Mouse (Mus musculus): ENCODE results near the gene Mief1. TPM values are rescaled to one million over a fixed set of nuclear protein-coding genes. Genes with fewer than 3 reads are reported as not detected.

Gene Mief1
- 25.9 and 28.0 TPM in 2 replicates for total RNA-seq (2017)

DNA sequence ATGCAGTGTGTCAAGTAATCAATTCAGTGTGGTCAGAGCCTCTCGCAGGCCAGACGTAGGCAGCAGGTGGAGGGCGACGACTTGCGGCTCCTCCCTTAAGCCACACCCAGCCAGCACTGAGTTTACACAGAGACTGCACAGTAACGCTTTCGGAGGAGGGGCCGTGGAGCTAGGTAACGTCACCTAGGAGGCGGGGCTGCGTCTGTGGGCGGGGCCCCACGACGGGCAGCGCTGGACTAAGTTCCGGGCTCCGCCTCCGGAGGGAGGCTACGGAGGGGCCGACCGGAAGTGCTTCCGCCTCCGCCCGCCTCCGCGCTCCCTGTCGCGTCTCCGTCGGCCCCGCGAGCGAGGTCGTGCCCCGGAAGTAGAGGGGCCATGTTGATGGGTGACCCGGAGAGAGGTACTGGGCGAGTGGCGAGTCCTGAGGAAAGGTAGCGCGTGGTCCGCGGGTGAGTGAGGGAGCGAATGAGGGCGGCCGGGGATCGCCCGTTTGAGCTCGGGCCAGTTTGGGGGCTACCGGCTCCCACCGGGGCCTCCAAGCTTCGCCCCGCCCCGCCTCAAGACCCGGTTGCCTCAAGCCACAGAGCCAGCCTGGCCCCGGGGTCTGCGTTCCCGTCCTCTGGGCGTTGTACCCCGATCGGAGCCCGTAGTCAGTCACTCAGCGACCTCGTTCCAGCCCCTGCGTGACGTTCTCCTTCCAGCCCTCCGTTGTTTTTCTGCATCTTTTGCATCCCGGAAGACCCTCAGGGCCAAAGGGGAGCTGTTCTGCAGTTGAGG is at the start of gene Mief1:
TSS of gene Mief1 (plus strand) at position 286 of the 777 bp plus-strand sequence.
- peak; percentile 99 for ATAC-seq (replicated peaks in 1 of 2; ENCODE audit: insufficient read depth in 1 of 2, low FRiP score in 2 of 2, low TSS enrichment in 1 of 2, low read depth in 1 of 2, poor library complexity in 2 of 2, severe bottlenecking in 2 of 2)

DNA sequence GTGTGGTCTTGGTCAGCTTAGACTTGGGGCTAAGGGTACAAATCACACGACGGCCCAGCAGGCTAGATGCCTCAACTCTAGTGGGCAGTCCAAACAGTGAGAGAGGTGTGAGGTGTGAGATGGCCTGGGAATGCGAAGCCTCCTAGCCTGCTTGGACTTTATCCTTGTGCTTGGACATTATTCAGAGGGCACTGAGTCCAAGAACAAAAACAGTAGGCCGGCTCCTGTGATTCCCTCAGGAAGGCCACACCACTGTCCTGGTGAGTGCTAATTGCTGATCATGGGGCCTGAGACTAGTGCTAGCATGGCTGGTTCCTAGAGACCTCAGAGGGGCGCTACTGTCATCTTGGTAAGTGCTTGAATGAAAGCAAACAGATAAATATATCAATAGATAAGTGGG is 44.9 kb upstream of the Mief1 start:
- ATAC-seq (replicated peaks in 1 of 2; ENCODE audit: insufficient read depth in 1 of 2, low FRiP score in 2 of 2, low TSS enrichment in 1 of 2, low read depth in 1 of 2, poor library complexity in 2 of 2, severe bottlenecking in 2 of 2), result no peak

DNA sequence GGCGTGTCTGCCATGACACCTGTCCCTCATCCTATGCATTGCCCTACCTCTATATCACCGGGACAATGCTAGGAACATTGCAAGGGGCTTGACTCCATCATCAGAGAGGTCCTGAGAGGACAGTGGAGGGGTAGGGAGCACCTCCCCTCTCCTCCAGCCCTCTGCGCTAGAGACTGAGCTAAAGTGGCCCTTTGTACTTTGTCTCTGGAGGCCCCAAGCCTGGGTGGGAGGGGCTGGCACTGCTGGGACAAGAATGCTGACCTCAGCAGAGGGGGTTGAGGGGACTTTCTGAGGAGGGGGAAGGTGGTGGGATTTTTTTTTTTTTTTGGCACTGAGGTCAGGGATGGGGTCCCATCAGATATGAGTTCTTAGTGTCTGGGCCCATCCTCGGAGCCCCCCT is 43.7 kb upstream of the Mief1 start:
- ATAC-seq (replicated peaks in 1 of 2; ENCODE audit: insufficient read depth in 1 of 2, low FRiP score in 2 of 2, low TSS enrichment in 1 of 2, low read depth in 1 of 2, poor library complexity in 2 of 2, severe bottlenecking in 2 of 2), result no peak

DNA sequence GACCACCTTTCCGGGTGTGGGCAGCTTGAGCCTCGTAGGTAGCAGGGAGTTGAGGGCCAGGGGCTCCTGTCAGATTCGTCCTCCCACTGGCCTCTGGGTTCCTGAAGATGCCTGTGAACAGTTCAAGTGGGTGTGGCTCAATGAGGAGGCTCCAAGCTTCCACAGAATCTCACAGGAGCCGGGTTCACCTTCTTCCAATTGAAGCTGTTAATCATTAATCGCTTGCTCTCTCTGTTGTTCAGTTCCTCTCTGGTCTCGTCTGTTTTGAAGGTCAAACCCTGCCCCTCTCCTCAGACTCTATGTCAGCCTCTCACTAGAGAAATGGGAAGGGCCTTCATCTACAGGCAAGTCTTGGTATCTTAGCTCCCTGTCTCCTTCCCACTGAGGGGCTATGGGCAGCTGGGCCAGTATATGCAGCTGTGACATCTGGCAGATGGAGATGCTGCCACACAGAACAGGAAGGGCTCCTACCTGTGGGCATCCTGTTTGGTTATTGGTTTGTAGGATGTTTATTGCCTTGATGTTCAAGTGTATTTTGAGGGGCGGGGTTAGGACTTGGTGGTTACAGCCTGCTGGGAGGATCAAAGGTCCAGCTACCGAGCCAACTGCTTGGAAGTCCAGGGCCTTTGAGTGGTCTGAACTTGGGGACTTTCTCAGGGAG is 42.1 kb upstream of the Mief1 start:
- ATAC-seq (replicated peaks in 1 of 2; ENCODE audit: insufficient read depth in 1 of 2, low FRiP score in 2 of 2, low TSS enrichment in 1 of 2, low read depth in 1 of 2, poor library complexity in 2 of 2, severe bottlenecking in 2 of 2), result no peak

DNA sequence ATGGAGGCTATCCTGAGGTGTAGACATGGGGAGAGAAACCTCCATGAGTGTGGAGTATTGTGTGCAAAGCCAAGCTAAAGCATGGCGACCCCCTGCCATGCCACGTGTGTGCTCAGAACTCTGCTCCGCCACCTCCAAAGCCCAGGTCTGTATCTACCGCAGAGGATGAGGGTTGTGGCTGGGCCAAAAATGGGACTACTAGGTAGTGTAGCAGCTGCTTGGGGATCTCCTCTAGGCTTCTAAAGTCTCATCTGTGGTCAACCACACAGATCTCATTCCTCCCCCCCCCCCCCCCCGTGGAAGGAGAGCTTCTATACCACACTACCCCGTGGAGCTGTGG is 41.6 kb upstream of the Mief1 start:
- ATAC-seq (replicated peaks in 1 of 2; ENCODE audit: insufficient read depth in 1 of 2, low FRiP score in 2 of 2, low TSS enrichment in 1 of 2, low read depth in 1 of 2, poor library complexity in 2 of 2, severe bottlenecking in 2 of 2), result no peak

DNA sequence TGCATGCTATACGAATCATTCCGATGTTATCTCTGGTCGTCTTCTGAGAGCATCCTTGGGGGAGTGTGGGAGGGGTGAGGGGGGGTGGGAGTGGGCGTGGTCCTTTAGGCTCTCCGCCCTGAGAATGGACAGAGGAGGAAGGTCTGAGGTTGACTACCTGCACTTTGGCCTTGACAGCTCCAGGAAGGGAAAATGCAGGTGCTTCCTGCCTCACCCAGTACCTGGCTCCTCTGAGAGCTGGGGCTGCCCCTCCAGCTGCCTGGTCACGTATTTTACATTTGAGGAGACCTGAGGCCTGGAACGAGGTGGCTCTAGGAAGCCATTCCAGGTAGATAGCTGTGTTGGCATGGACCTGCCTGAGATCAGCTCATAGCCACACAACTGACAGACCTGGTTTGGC is 41.0 kb upstream of the Mief1 start:
- no peak for ATAC-seq (replicated peaks in 1 of 2; ENCODE audit: insufficient read depth in 1 of 2, low FRiP score in 2 of 2, low TSS enrichment in 1 of 2, low read depth in 1 of 2, poor library complexity in 2 of 2, severe bottlenecking in 2 of 2)

DNA sequence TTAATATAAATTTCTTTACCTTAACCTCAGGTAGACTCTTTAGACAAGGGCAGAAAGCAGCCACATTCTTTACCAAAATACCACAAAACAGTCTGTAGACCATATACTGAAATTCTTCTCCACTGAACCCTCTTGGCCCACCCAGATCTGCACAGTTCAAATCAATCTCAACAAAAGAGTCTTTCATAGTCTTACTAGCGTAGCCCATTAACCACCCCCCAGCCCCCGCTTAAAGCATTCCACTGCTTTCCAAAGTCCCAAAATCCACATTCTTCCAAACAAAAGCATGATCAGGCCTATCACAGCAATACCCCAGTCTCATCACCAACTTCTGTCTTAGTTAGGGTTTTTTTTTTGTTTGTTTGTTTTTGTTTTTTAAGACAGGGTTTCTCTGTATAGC is 34.3 kb upstream of the Mief1 start:
- no peak for ATAC-seq (replicated peaks in 1 of 2; ENCODE audit: insufficient read depth in 1 of 2, low FRiP score in 2 of 2, low TSS enrichment in 1 of 2, low read depth in 1 of 2, poor library complexity in 2 of 2, severe bottlenecking in 2 of 2)

DNA sequence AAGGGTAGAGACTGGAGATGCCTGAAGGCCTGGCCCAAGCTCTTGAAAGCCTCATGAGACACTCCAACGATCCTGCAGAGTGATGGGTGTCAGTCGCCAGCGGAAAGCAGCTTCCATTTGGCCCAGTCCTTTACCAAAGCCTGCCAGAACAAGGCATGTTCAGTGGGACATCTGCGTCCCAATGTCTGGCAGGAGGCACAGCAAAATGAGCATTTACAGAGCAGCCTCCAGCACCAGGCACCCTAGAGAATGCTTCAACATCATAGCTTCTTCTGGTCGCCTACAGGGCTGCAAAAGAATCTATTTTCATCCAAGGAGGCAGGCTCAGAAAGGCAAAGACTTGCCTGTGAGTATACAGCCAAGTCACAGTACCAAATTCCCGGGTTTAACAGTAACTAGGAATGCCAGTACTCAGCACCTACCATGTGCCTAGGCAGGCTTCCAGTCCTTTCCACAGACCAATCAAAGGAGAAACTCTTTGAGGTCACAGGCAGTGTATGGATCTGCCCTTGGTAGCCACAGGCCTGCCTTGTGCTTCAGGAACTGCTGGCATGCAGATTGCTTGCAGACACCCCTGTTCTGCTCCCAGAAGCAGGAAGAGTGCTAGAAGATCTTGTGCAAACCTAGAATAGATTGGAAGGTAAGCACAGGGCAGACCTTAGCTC is 31.6 kb upstream of the Mief1 start:
- no peak for ATAC-seq (replicated peaks in 1 of 2; ENCODE audit: insufficient read depth in 1 of 2, low FRiP score in 2 of 2, low TSS enrichment in 1 of 2, low read depth in 1 of 2, poor library complexity in 2 of 2, severe bottlenecking in 2 of 2)

DNA sequence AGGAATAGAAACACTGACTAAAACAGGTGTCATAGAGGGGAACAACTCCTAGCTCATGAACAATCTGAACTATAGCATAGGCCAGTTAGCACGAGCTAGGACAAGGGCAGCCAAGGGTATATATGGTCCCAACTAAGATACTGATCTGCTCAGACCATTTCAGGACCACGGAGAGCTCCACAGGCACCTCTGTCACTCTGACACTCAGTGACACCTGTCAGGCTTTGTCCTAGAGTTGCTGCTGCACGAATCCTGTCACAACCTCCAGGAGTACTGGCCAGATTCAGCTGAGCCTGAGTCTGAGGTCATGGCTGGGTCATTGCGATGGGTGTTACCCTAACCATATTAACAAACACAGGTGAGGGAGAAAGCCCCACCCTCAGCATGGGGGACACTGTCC is 30.4 kb upstream of the Mief1 start:
- no peak for ATAC-seq (replicated peaks in 1 of 2; ENCODE audit: insufficient read depth in 1 of 2, low FRiP score in 2 of 2, low TSS enrichment in 1 of 2, low read depth in 1 of 2, poor library complexity in 2 of 2, severe bottlenecking in 2 of 2)

DNA sequence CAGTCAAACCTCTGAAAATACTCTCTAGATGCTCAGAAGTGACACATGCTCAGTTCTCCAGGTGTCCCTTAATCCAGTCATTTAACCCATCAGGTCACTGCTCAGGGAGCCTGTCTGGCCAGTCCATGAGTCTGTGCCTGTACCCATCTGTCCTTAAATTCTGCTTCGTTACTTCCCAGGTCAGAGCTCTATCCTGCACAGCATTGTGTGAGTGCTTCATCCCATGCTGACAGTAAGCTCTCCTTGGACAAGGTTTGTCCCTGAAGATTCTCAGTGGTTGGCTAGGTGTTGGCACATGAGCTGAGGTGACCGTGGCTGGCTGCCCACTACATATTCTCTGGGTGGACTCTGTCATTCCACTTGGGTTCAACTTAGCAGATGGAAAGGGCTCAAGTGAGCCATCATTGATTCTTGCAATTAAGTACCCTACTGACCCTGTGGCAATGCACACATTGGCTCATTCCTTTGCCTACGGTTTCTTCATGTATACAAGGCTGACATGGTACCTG is 27.7 kb upstream of the Mief1 start:
- no peak for ATAC-seq (replicated peaks in 1 of 2; ENCODE audit: insufficient read depth in 1 of 2, low FRiP score in 2 of 2, low TSS enrichment in 1 of 2, low read depth in 1 of 2, poor library complexity in 2 of 2, severe bottlenecking in 2 of 2)

DNA sequence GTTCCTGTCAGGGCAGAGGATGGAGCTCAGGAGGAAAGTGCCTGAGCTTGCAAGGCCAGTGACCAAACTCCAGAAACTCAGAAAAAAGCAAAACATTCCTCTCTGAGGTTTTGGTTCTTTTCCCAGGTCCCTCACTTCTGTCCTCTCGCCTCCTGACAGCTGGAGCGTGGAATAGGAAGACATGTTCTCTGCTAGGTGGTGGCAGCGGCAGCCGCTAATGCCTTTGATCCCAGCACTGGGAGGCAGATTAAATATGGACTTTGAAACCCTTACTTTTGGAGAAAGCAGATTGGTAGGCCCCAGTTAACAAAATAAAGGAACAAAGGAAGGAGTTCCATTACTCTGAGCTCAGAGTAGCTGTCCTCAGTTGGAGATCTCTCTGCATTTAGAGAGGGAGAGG is 25.4 kb upstream of the Mief1 start:
- ATAC-seq (replicated peaks in 1 of 2; ENCODE audit: insufficient read depth in 1 of 2, low FRiP score in 2 of 2, low TSS enrichment in 1 of 2, low read depth in 1 of 2, poor library complexity in 2 of 2, severe bottlenecking in 2 of 2), result no peak

DNA sequence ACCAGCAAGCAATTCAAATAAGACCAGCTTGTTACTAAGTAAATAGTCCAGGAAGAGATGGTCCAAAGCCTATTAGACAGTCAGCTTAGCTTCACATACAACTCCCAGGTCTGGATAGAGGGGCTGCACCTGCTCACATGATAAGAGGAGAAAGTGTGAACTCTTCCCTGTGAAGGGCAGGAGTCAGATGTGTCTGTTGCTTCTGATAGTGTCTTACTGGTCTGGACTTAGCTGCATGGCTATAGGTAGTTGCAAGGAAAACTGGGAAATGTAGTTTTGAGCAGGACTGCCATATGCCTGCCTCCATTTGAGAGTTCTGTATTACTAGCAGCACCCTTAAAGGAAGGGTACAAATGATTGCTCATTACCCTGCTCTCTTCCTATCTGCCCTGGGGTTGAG is 20.1 kb upstream of the Mief1 start:
- no peak for ATAC-seq (replicated peaks in 1 of 2; ENCODE audit: insufficient read depth in 1 of 2, low FRiP score in 2 of 2, low TSS enrichment in 1 of 2, low read depth in 1 of 2, poor library complexity in 2 of 2, severe bottlenecking in 2 of 2)

DNA sequence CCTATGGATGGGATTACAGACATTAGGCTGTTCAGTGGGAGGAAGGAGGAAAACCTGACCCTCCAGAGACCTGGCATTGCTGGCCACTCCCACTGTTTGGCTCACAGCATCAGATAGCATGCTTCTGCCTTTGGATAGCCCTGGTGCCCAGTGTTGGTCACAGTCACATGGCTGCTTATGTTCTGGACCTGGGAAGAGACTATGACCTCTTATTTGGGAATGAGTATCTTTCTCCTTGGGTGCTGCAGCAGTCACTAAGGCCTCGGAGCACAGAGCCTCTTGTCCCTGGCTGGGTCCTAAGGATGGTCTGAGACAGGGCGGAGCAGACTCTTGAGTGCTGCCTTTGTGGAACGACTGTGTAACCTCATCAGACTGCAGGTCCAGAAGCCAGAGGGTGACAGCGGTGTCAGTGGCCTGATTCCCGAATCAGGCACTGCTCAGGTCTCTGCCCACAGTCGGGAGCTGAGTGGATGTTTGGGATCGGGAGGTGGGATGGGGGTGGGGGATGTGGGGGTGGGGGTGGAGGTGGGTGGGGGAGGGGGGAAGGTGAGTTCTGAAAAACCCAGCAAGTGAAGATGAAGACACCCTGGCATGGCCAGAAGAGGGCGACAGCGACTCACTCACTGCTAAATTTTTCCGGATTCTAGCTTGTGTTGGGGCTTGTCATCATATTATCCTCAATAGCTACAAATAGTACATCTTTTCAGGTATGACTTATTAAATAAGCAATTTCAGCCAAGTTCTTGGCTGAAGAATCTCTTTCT is 17.9 kb upstream of the Mief1 start:
- ATAC-seq (replicated peaks in 1 of 2; ENCODE audit: insufficient read depth in 1 of 2, low FRiP score in 2 of 2, low TSS enrichment in 1 of 2, low read depth in 1 of 2, poor library complexity in 2 of 2, severe bottlenecking in 2 of 2), result no peak

DNA sequence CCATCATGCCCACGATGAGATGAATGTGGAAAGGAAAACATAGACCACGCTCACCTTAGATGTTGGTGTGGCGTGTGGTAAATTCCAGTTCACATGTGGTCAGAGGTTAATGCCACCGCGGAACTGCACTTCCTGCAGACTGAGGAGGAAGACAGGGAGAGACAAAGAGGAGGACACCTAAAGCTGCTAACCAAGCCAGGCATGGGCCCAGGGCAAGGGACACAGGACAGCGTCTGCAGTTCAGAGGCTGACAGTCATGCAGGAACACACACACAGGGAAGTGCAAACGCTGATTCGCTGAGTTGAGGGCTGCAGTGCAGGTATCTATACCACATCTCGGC is 17.4 kb upstream of the Mief1 start:
- no peak for ATAC-seq (replicated peaks in 1 of 2; ENCODE audit: insufficient read depth in 1 of 2, low FRiP score in 2 of 2, low TSS enrichment in 1 of 2, low read depth in 1 of 2, poor library complexity in 2 of 2, severe bottlenecking in 2 of 2)

DNA sequence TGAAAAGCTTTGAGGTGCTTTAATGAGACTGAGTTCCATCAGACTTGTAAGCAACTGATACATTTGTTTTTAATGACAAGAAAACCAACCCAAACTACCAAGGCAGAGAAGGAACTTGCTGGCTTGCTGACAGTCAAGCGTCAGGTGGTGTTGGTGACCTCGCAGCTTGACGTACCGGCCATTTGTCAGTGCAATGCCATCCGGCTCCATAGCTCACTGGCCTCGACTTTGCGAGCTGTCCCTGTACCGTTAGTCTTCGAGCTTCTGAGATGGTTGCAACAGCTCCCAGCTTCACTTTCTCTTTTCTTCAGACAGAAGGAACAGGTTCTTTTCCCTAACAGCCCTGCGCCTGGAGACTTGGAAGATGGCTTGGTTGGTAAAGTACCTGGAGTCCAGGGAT is 16.3 kb upstream of the Mief1 start:
- no peak for ATAC-seq (replicated peaks in 1 of 2; ENCODE audit: insufficient read depth in 1 of 2, low FRiP score in 2 of 2, low TSS enrichment in 1 of 2, low read depth in 1 of 2, poor library complexity in 2 of 2, severe bottlenecking in 2 of 2)

DNA sequence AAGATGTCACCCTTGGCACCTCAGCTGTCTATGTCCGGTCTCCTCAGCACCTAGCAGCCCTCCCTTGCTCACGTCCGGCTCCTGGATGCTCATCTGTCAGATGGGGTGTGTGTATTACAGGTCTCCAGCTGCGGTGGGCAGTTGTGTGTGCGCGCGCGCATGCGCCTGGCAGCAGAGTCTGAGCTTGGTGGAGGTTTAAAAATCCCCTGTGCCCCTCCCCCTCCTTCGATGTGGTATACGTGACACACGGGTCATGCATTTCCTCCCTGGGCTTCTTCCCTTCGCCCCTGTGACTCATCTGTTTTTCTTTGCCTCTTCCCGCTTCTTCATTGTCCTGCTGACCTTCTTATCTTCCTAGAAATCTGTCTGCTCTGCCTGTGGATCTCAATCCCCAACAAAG is 14.6 kb upstream of the Mief1 start:
- peak; percentile 31 to 66; a peak in 2 of 4 replicates for ATAC-seq (replicated peaks in 1 of 2; ENCODE audit: insufficient read depth in 1 of 2, low FRiP score in 2 of 2, low TSS enrichment in 1 of 2, low read depth in 1 of 2, poor library complexity in 2 of 2, severe bottlenecking in 2 of 2)

DNA sequence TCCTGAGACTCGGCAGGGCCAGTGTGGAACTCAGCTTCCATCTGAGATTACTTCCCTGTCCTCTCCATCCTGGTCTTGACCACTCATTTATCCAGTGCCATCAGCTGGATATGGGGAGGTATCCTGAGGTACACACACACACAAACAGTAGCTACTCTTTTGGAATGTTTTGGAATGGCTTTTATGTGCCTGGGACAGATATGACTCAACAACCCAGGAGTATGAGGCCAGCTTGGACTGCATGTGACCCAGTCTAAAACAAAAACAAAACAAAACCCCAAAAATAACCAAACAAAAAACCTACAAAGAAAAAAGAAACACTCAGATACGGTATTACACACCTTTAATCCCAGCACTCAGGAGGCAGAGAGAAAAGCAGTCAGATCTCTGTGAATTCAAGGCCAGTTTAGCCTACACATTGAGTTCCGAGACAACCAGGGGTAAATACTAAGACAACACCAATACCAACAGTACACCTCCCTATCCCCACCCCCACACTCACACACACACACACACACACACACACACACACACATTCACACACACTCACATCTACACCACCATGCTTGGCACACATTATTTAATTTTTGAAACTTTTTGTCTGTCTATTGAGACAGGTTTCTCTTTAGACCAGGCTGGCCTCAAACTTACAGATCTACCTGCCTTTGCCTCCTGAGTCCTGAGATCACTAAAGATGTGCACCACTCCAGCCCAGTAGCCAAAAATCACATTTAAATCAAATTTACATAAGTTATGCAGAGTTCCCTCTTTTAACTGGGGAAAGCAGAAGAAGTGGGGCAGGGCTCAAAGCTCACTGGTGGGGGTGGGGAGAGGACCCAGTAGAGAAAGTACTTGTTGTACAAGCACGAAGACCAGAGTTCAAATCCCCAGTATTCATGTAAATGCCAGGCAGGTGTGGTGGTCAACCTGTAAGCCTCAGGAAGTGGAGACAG is 13.8 kb upstream of the Mief1 start:
- ATAC-seq (replicated peaks in 1 of 2; ENCODE audit: insufficient read depth in 1 of 2, low FRiP score in 2 of 2, low TSS enrichment in 1 of 2, low read depth in 1 of 2, poor library complexity in 2 of 2, severe bottlenecking in 2 of 2), result no peak

All from hematopoietic stem cell, adult 5-6 weeks (primary cell).